8 mouse cellular contexts compared by ENCODE assay signal in the genomic region with DNA sequence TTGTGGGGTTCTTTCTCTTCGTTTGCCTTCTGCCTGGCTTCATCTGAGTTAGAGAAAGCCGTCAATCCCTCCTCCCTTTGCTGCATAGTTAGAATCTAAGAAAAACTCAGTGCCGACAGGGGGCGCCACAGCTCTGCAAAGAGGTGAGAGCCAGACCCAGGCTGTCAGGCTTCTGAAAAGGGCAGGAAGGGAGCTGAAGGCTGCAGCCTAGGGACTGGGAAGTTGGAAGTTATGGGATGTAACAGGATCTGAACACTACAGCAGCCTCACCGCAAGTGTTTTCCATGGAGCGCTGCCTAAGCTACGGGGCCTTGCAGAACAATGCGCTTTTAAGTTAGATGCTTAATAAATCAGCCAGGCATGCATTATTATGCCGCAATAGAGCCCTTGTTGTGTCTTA.
DNase-seq lines count a peak whose midpoint lies in the region; ATAC-seq and TF ChIP-seq lines count a peak whose summit lies in the region.

No protein-coding gene starts in this region.

- H3K4me3 ChIP-seq in ES-E14 (ENCODE audit: insufficient read depth in 1 of 2, low read depth in 1 of 2, low read length in 2 of 2, poor library complexity in 1 of 2, severe bottlenecking in 1 of 2) = no peak overlapping the region
- H3K4me3 ChIP-seq in forebrain, embryonic 16.5 days (replicated peaks; ENCODE audit: low read length) = no peak overlapping the region
- no peak overlapping the region; the same call in 1 of the 2 replicates for H3K4me3 ChIP-seq in hindbrain, embryonic 10.5 days
- peak overlapping the region; percentile 13; the same call in 1 of the 2 replicates for H3K4me3 ChIP-seq in layer of hippocampus, adult 2 months
- no peak overlapping the region for H3K4me3 ChIP-seq in lung, adult 2 months (replicated peaks; ENCODE audit: extremely low read depth, low read depth, low read length)

- peak; percentile 74 for DNase-seq in ES-E14 (ENCODE audit: low read depth, low spot score)
- DNase-seq in cerebellum, adult 18-20 months = peak; percentile 82 to 87
- peak; percentile 92 for DNase-seq in hindbrain, embryonic 10.5 days (ENCODE audit: low spot score)
- peak; percentile 94 to 98 for DNase-seq in layer of hippocampus, adult 2 months (ENCODE audit: low spot score in 2 of 2)
- peak; percentile 82 for DNase-seq in lung, adult 2 months
- peak; percentile 90 for DNase-seq in ovary, postnatal 36 days (ENCODE audit: low spot score)
- DNase-seq in urinary bladder, postnatal 25 days (ENCODE audit: low spot score) = peak; percentile 92

- in situ Hi-C loops in ES-E14 (cut with MboI; ENCODE audit: low sequenced_read_pairs in 2 of 2, unreplicated experiment in 2 of 2) = no loop called here

- no peak for TF ChIP-seq POLR2A in lung, adult 2 months (IDR thresholded peaks at IDR 0.05; ENCODE audit: borderline replicate concordance, extremely low read depth, low read depth, low read length)

- peak overlapping the region; percentile 34; the same call in 1 of the 2 replicates for H3K4me2 ChIP-seq in forebrain, embryonic 16.5 days (ENCODE audit: low read length)

- ATAC-seq in forebrain, embryonic 16.5 days = peak; percentile 94

- WGBS in forebrain, embryonic 16.5 days = 2% methylated on average over 9 of the region's 9 CpGs
- 15% methylated on average over 9 of the region's 9 CpGs for WGBS in hindbrain, embryonic 10.5 days
- 25% methylated on average over 9 of the region's 9 CpGs for WGBS in lung, adult 2 months

- H3K36me3 ChIP-seq in ES-E14 (ENCODE audit: control insufficient read depth, insufficient read depth, low read length, poor library complexity, severe bottlenecking) = no peaks in the 10 kb centered on the region
- H3K36me3 ChIP-seq in forebrain, embryonic 16.5 days (ENCODE audit: control insufficient read depth, insufficient read depth) = no peaks in the 10 kb centered on the region
- no peaks in the 10 kb centered on the region for H3K36me3 ChIP-seq in hindbrain, embryonic 10.5 days

- no peaks in the 10 kb centered on the region for H3K9me3 ChIP-seq in ES-E14 (ENCODE audit: control insufficient read depth, insufficient read depth, low read depth, low read length)
- H3K9me3 ChIP-seq in forebrain, embryonic 16.5 days (ENCODE audit: control insufficient read depth, low read length) = no peaks in the 10 kb centered on the region
- H3K9me3 ChIP-seq in hindbrain, embryonic 10.5 days = no peaks in the 10 kb centered on the region

- no peak overlapping the region for H3K9ac ChIP-seq in ES-E14 (ENCODE audit: insufficient read depth, low read depth, low read length, poor library complexity, severe bottlenecking)
- H3K9ac ChIP-seq in forebrain, embryonic 16.5 days (replicated peaks; ENCODE audit: low read depth, low read length) = peak overlapping the region; percentile 42; the same call in 1 of the 2 replicates

- TF ChIP-seq CTCF in layer of hippocampus, adult 2 months (conservative IDR thresholded peaks at IDR 0.05) = peak; percentile 93
- TF ChIP-seq CTCF in lung, adult 2 months (IDR thresholded peaks at IDR 0.05; ENCODE audit: insufficient read depth, low read length) = peak; percentile 57

- no peaks in the 10 kb centered on the region for H3K4me1 ChIP-seq in ES-E14 (ENCODE audit: control insufficient read depth in 2 of 2, insufficient read depth in 2 of 2, low read length in 2 of 2, poor library complexity in 1 of 2)
- H3K4me1 ChIP-seq in forebrain, embryonic 16.5 days (replicated peaks; ENCODE audit: control insufficient read depth, insufficient read depth, low read length) = peaks cover 17% of the 10 kb centered on the region
- H3K4me1 ChIP-seq in hindbrain, embryonic 10.5 days (replicated peaks) = peaks cover 15% of the 10 kb centered on the region
- no peaks in the 10 kb centered on the region for H3K4me1 ChIP-seq in lung, adult 2 months (ENCODE audit: control insufficient read depth, insufficient read depth, low read length)

- H3K27ac ChIP-seq in ES-E14 (ENCODE audit: insufficient read depth, low read depth, low read length, poor library complexity, severe bottlenecking) = no peak overlapping the region
- H3K27ac ChIP-seq in forebrain, embryonic 16.5 days (ENCODE audit: low read length) = 0 out of 2 replicates have a peak overlapping the region, but pooled peaks have one; percentile 10
- peak overlapping the region; percentile 42; the same call in 1 of the 2 replicates for H3K27ac ChIP-seq in hindbrain, embryonic 10.5 days
- H3K27ac ChIP-seq in layer of hippocampus, adult 2 months = peak overlapping the region; percentile 78

- H3K27me3 ChIP-seq in forebrain, embryonic 16.5 days (replicated peaks; ENCODE audit: control insufficient read depth, insufficient read depth, low read length) = no peaks in the 10 kb centered on the region
- H3K27me3 ChIP-seq in hindbrain, embryonic 10.5 days (ENCODE audit: insufficient read depth, poor library complexity, severe bottlenecking) = peaks cover 8% of the 10 kb centered on the region; the same call in 1 of the 2 replicates

TF ChIP-seq in ES-E14, 5 proteins besides CTCF, POLR2A, EP300 and RAD21:
- no peak for TF ChIP-seq HCFC1 (IDR thresholded peaks at IDR 0.05; ENCODE audit: borderline replicate concordance, insufficient read depth, low read length)
- TF ChIP-seq CHD2 (IDR thresholded peaks at IDR 0.05; ENCODE audit: low read depth, low read length) = no peak
- peak; percentile 63 for TF ChIP-seq ZC3H11A (IDR thresholded peaks at IDR 0.05; ENCODE audit: borderline replicate concordance, low read depth, low read length)
- no peak for TF ChIP-seq MAFK (IDR thresholded peaks at IDR 0.05; ENCODE audit: insufficient read depth, low read depth, low read length)
